In genomic region chr11:71763154-71763553, GRCm38 (mm10) we compare ENCODE assay signal across 11 mouse cellular contexts. TPM values are rescaled to one million over a fixed set of nuclear protein-coding genes. Genes with fewer than 3 reads are reported as not detected.
DNase-seq lines count a peak whose midpoint lies in the region; ATAC-seq and TF ChIP-seq lines count a peak whose summit lies in the region.
"Had no signal": no experiment of that assay in that cellular context is flagged by ENCODE, and none has a peak within 500 bp of the region (broad histone marks: within the 10 kb centered on the region; RNA-seq: fewer than 3 reads in every experiment).

No protein-coding gene starts in this region.

- no peaks in the 10 kb centered on the region for H3K9me3 ChIP-seq in forebrain, embryonic 15.5 days
- H3K9me3 ChIP-seq: embryonic facial prominence, embryonic 12.5 days; heart, embryonic 12.5 days had no signal

- DNase-seq in gastrocnemius, adult 2 months = peak; percentile 37
- DNase-seq in gastrocnemius, adult 8-10 months (ENCODE audit: low spot score in 2 of 2) = no peak
- peak; percentile 89 for DNase-seq in brain, adult 2 months (ENCODE audit: low read depth, low spot score)
- DNase-seq in mesoderm, embryonic 11.5 days (ENCODE audit: low read depth, low spot score) = peak; percentile 51
- no peak for DNase-seq in testis, postnatal 14 days (ENCODE audit: low spot score)
- DNase-seq in urinary bladder, adult 18-20 months (ENCODE audit: low spot score in 2 of 2) = no peak
- DNase-seq in heart, adult 18-20 months = no peak

- no peak for TF ChIP-seq CTCF in gastrocnemius, adult 2 months (IDR thresholded peaks at IDR 0.05)

- peaks cover 28% of the 10 kb centered on the region for H3K4me1 ChIP-seq in forebrain, embryonic 15.5 days
- H3K4me1 ChIP-seq: heart, embryonic 12.5 days had no signal

- no peak overlapping the region for H3K4me3 ChIP-seq in gastrocnemius, adult 2 months
- H3K4me3 ChIP-seq in forebrain, embryonic 15.5 days = no peak overlapping the region
- H3K4me3 ChIP-seq: embryonic facial prominence, embryonic 12.5 days; heart, embryonic 12.5 days had no signal

- intact Hi-C loops in gastrocnemius, adult 2 months (cut with DNase I) = no loop called here

- 6% methylated on average over 5 of the region's 5 CpGs for WGBS in forebrain, embryonic 15.5 days

- H3K27ac ChIP-seq in gastrocnemius, adult 2 months = no peak overlapping the region
- H3K27ac ChIP-seq in forebrain, embryonic 15.5 days (replicated peaks) = peak overlapping the region; percentile 76
- H3K27ac ChIP-seq: embryonic facial prominence, embryonic 12.5 days had no signal

- ATAC-seq in forebrain, embryonic 15.5 days (replicated peaks) = peak; percentile 61

- H3K27me3 ChIP-seq in forebrain, embryonic 15.5 days = no peaks in the 10 kb centered on the region
- H3K27me3 ChIP-seq: heart, embryonic 12.5 days had no signal

- H3K36me3 ChIP-seq in forebrain, embryonic 15.5 days = no peaks in the 10 kb centered on the region
- H3K36me3 ChIP-seq: embryonic facial prominence, embryonic 12.5 days; heart, embryonic 12.5 days had no signal

- no peak overlapping the region for H3K4me2 ChIP-seq in forebrain, embryonic 15.5 days (replicated peaks)
- H3K4me2 ChIP-seq: embryonic facial prominence, embryonic 12.5 days; heart, embryonic 12.5 days had no signal

- no peak overlapping the region for H3K9ac ChIP-seq in forebrain, embryonic 15.5 days (replicated peaks)
- H3K9ac ChIP-seq: embryonic facial prominence, embryonic 12.5 days; heart, embryonic 12.5 days had no signal

RNA-seq across cellular contexts. Expression of gene Wscd1, which starts 13.4 kb away (rescaled TPM):
- 1 to 10 TPM; 1.8 to 2.4 TPM for total RNA-seq in gastrocnemius, adult 2 months (2021)
- total RNA-seq in gastrocnemius, adult 8-10 months (2022) = 1 to 10 TPM; 1.2 to 2.4 (median 2.2) TPM
- 52.2 and 58.4 TPM in 2 replicates for polyA plus RNA-seq in forebrain, embryonic 15.5 days (2015; fragmentation: Nextera tagmentation; extraction: Ambion mirVana)
- total RNA-seq in heart, adult 18-20 months (2021) = 1 to 10 TPM; 6.7 to 7.2 TPM
- total RNA-seq: CH12.LX had no signal

Comparison
In these comparisons a context has a peak if more than half of its experiments do, and no peak if none do; other contexts are left out.
1. DNase-seq: peak in gastrocnemius, adult 2 months (single experiment), brain, adult 2 months (single experiment) and mesoderm, embryonic 11.5 days (single experiment); none in gastrocnemius, adult 8-10 months (0 of 2), testis, postnatal 14 days (single experiment), urinary bladder, adult 18-20 months (0 of 2) and heart, adult 18-20 months (0 of 2).